Mouse (Mus musculus) activated CD4-positive, CD25-positive, alpha-beta regulatory T cell, adult 4 months (primary cell): ENCODE measurements around the gene Sytl4. TPM values are rescaled to one million over a fixed set of nuclear protein-coding genes. Genes with fewer than 3 reads are reported as not detected.

Experiments
- polyA plus RNA-seq, 2 experiments: library from polyadenylated mRNA; unstranded; fragments of 100-300 nt; shearing (Covaris generic); gene quantifications; one replicate each; pipeline ENCODE4 v1.2.1; 2017

Gene Sytl4
- polyA plus RNA-seq, 2 experiments from 2014 or later: 0.32 to 0.34 TPM

Other genes starting within 250 kb of the Sytl4 start
- gene Tnmd, start 130.8 kb downstream of the Sytl4 start, polyA plus RNA-seq: not detected
- gene Tspan6, start 83.4 kb downstream of the Sytl4 start, polyA plus RNA-seq: 1 to 10 TPM; 2.1 to 3.5 TPM
- not detected for gene Srpx2, start 73.4 kb downstream of the Sytl4 start, polyA plus RNA-seq
- gene Cstf2, start 77.4 kb upstream of the Sytl4 start, polyA plus RNA-seq: 10 to 100 TPM; 34.3 to 38.4 TPM
- 1 to 10 TPM in 1 of 2 experiments, under 1 TPM in 1; 0.64 to 1.5 TPM for gene Xkrx, start 180.3 kb upstream of the Sytl4 start, polyA plus RNA-seq
- under 1 TPM in 1 of 2 experiments, not detected in 1; 0.19 TPM for gene Arl13a, start 205.7 kb upstream of the Sytl4 start, polyA plus RNA-seq
- under 1 TPM; 0.45 to 0.99 TPM for gene Nox1, start 240.1 kb upstream of the Sytl4 start, polyA plus RNA-seq